Mouse (Mus musculus) c-Kit-positive CD71-positive TER-119-negative erythroid progenitor cells, embryonic 14.5 days (primary cell): ENCODE measurements around the gene Hoxd3.

Experiments used
- DNase-seq: peaks from one replicate; pipeline ENCODE4 v3.0.0-alpha.2; 2013; ENCODE audit warnings: low read depth

Gene Hoxd3

GRCm38 (mm10) chr2:74706393-74706960 is 5.2 kb upstream of the Hoxd3 start:
- no peak for DNase-seq

- no peak for DNase-seq
Observed at GRCm38 (mm10) chr2:74707599-74707998, 4.1 kb upstream of the Hoxd3 start.

- DNase-seq: no peak
Observed at GRCm38 (mm10) chr2:74708676-74709075, 3.1 kb upstream of the Hoxd3 start.

GRCm38 (mm10) chr2:74709465-74710419 is 2.0 kb upstream of the Hoxd3 start:
- no peak for DNase-seq

GRCm38 (mm10) chr2:74710929-74711543 is 691 bp upstream of the Hoxd3 start:
- no peak for DNase-seq

GRCm38 (mm10) chr2:74713239-74714150 is 1.8 kb downstream of the Hoxd3 start:
- DNase-seq: no peak

GRCm38 (mm10) chr2:74714156-74714789 is 2.5 kb downstream of the Hoxd3 start:
- no peak for DNase-seq

- no peak for DNase-seq
Observed at GRCm38 (mm10) chr2:74714881-74715280, 3.2 kb downstream of the Hoxd3 start.

GRCm38 (mm10) chr2:74715504-74716241 is 3.9 kb downstream of the Hoxd3 start:
- DNase-seq: peak; percentile 63

GRCm38 (mm10) chr2:74720384-74720783 is 8.7 kb downstream of the Hoxd3 start:
- DNase-seq: no peak

GRCm38 (mm10) chr2:74720955-74721491 is 9.3 kb downstream of the Hoxd3 start:
- no peak for DNase-seq

- DNase-seq: no peak
Observed at GRCm38 (mm10) chr2:74721882-74722281, 10.2 kb downstream of the Hoxd3 start.

- no peak for DNase-seq
Observed at GRCm38 (mm10) chr2:74722949-74723348, 11.2 kb downstream of the Hoxd3 start.

- no peak for DNase-seq
Observed at GRCm38 (mm10) chr2:74724244-74725015, 12.7 kb downstream of the Hoxd3 start.

- DNase-seq: no peak
Observed at GRCm38 (mm10) chr2:74725171-74725570, 13.4 kb downstream of the Hoxd3 start.

GRCm38 (mm10) chr2:74726551-74726950 is 14.8 kb downstream of the Hoxd3 start, which contains the start of gene Gm28230:
TSS of gene Gm28230 (plus strand) at chr2:74726728.
- DNase-seq: no peak

GRCm38 (mm10) chr2:74726973-74727639 is 15.4 kb downstream of the Hoxd3 start:
- DNase-seq: no peak

- DNase-seq: no peak
Observed at GRCm38 (mm10) chr2:74727640-74728302, 16.0 kb downstream of the Hoxd3 start.
